ENCODE assay signal across 29 mouse cellular contexts in genomic region chr14:30219851-30220250, GRCm38 (mm10).
A peak's percentile ranks its signal among the peaks of the same experiment; 100 is the strongest.
DNase-seq lines count a peak whose midpoint lies in the region; ATAC-seq and TF ChIP-seq lines count a peak whose summit lies in the region.
"Had no signal": no experiment of that assay in that cellular context is flagged by ENCODE, and none has a peak within 500 bp of the region (broad histone marks: within the 10 kb centered on the region; RNA-seq: fewer than 3 reads in every experiment).

No protein-coding gene starts in this region.

- no peak overlapping the region for H3K4me2 ChIP-seq in kidney, postnatal 0 days (ENCODE audit: low read length)
- H3K4me2 ChIP-seq in embryonic facial prominence, embryonic 11.5 days (ENCODE audit: low read depth, low read length): no peak overlapping the region
- H3K4me2 ChIP-seq: forebrain, embryonic 12.5 days; kidney, embryonic 15.5 days; limb, embryonic 13.5 days; liver, embryonic 11.5 days; midbrain, embryonic 13.5 days; neural tube, embryonic 15.5 days had no signal

- H3K36me3 ChIP-seq in kidney, postnatal 0 days (ENCODE audit: insufficient read depth, low read length): no peaks in the 10 kb centered on the region
- no peaks in the 10 kb centered on the region for H3K36me3 ChIP-seq in embryonic facial prominence, embryonic 11.5 days (replicated peaks; ENCODE audit: control insufficient read depth, insufficient read depth, low read depth, low read length)
- H3K36me3 ChIP-seq: forebrain, embryonic 12.5 days; hindbrain, embryonic 10.5 days; kidney, embryonic 15.5 days; limb, embryonic 13.5 days had no signal

- H3K4me1 ChIP-seq in kidney, postnatal 0 days (replicated peaks; ENCODE audit: insufficient read depth, low read length): no peaks in the 10 kb centered on the region
- peaks cover 3% of the 10 kb centered on the region for H3K4me1 ChIP-seq in embryonic facial prominence, embryonic 11.5 days (ENCODE audit: control insufficient read depth, insufficient read depth, low read length)
- H3K4me1 ChIP-seq: forebrain, embryonic 12.5 days; hindbrain, embryonic 10.5 days; midbrain, embryonic 13.5 days; neural tube, embryonic 15.5 days had no signal

- no peak; the same call in 1 of the 2 replicates for ATAC-seq in kidney, postnatal 0 days (replicated peaks; ENCODE audit: low FRiP score, low read depth)
- ATAC-seq in embryonic facial prominence, embryonic 11.5 days (replicated peaks; ENCODE audit: insufficient number of reproducible peaks, low FRiP score, low TSS enrichment, low read depth): no peak
- ATAC-seq: hindbrain, embryonic 16.5 days; midbrain, embryonic 13.5 days had no signal

- DNase-seq in kidney, postnatal 0 days (ENCODE audit: low spot score): peak; percentile 45
- no peak for DNase-seq in kidney, postnatal 14 days
- DNase-seq in embryo, embryonic 10 days (ENCODE audit: low spot score): peak; percentile 60
- peak; percentile 53 for DNase-seq in embryonic facial prominence, embryonic 11.5 days (ENCODE audit: low spot score)
- DNase-seq in left cerebral cortex, adult 18-20 months (ENCODE audit: low spot score in 2 of 2): no peak
- no peak for DNase-seq in adipocyte (ENCODE audit: low spot score)
- DNase-seq in cerebellum, adult 11-12 months: no peak
- DNase-seq: adrenal gland, postnatal 10 days; B cell, adult 2 months; cerebellum, adult 9-10 months; gastrocnemius, postnatal 14 days; heart, postnatal 14 days; kidney, adult 18-20 months; lung, postnatal 4 days; right cerebral cortex, adult 18-20 months; right cerebral cortex, postnatal 4 days; thymus, adult 2 months; thymus, postnatal 36 days had no signal

- no peak for TF ChIP-seq CTCF in kidney, postnatal 0 days (IDR thresholded peaks at IDR 0.05; ENCODE audit: low read depth)

- no peaks in the 10 kb centered on the region for H3K27me3 ChIP-seq in kidney, postnatal 0 days (ENCODE audit: insufficient read depth, low read length)
- H3K27me3 ChIP-seq in embryonic facial prominence, embryonic 11.5 days (ENCODE audit: control insufficient read depth, insufficient read depth, low read length): no peaks in the 10 kb centered on the region
- H3K27me3 ChIP-seq: forebrain, embryonic 12.5 days; kidney, embryonic 15.5 days; limb, embryonic 13.5 days; midbrain, embryonic 13.5 days; neural tube, embryonic 15.5 days had no signal

- no peak overlapping the region for H3K4me3 ChIP-seq in kidney, postnatal 0 days (replicated peaks; ENCODE audit: low read depth, low read length)
- H3K4me3 ChIP-seq in embryonic facial prominence, embryonic 11.5 days (ENCODE audit: low read depth, low read length): no peak overlapping the region
- H3K4me3 ChIP-seq: erythroblast, embryonic 14.5 days; forebrain, embryonic 12.5 days; hindbrain, embryonic 10.5 days; kidney, embryonic 15.5 days; left cerebral cortex, adult 2 months; limb, embryonic 13.5 days; megakaryocyte, embryonic 14.5 days; midbrain, embryonic 13.5 days; neural tube, embryonic 15.5 days had no signal

- no peak overlapping the region; the same call in 1 of the 2 replicates for H3K27ac ChIP-seq in kidney, postnatal 0 days
- H3K27ac ChIP-seq in embryonic facial prominence, embryonic 11.5 days (replicated peaks; ENCODE audit: low read depth, low read length): no peak overlapping the region
- H3K27ac ChIP-seq: forebrain, embryonic 12.5 days; hindbrain, embryonic 10.5 days; kidney, embryonic 15.5 days; left cerebral cortex, adult 2 months; limb, embryonic 13.5 days; midbrain, embryonic 13.5 days; neural tube, embryonic 15.5 days had no signal

- WGBS in kidney, postnatal 0 days: 63% methylated on average over 4 of the region's 4 CpGs
- WGBS in embryonic facial prominence, embryonic 11.5 days: 55% methylated on average over 4 of the region's 4 CpGs

- H3K9ac ChIP-seq in kidney, postnatal 0 days (ENCODE audit: low read depth, low read length): no peak overlapping the region
- H3K9ac ChIP-seq in embryonic facial prominence, embryonic 11.5 days (replicated peaks; ENCODE audit: low read length): no peak overlapping the region
- H3K9ac ChIP-seq: forebrain, embryonic 12.5 days; kidney, embryonic 15.5 days; limb, embryonic 13.5 days; midbrain, embryonic 13.5 days; neural tube, embryonic 15.5 days had no signal

- no peaks in the 10 kb centered on the region for H3K9me3 ChIP-seq in kidney, postnatal 0 days (replicated peaks; ENCODE audit: low read length)
- no peaks in the 10 kb centered on the region for H3K9me3 ChIP-seq in embryonic facial prominence, embryonic 11.5 days (replicated peaks; ENCODE audit: control insufficient read depth, low read length)
- H3K9me3 ChIP-seq: forebrain, embryonic 12.5 days; hindbrain, embryonic 10.5 days; kidney, embryonic 15.5 days; limb, embryonic 13.5 days; megakaryocyte, embryonic 14.5 days; midbrain, embryonic 13.5 days; neural tube, embryonic 15.5 days had no signal

Comparison
In these comparisons a context has a peak if more than half of its experiments do, and no peak if none do; other contexts are left out.
1. DNase-seq: peak in kidney, postnatal 0 days (single experiment), embryo, embryonic 10 days (single experiment) and embryonic facial prominence, embryonic 11.5 days (single experiment); none in kidney, postnatal 14 days (single experiment), left cerebral cortex, adult 18-20 months (0 of 2), adipocyte (single experiment) and cerebellum, adult 11-12 months (single experiment).